Mouse (Mus musculus) CH12.LX (cell line): ENCODE results near the gene H2-Q10. TPM values are rescaled to one million over a fixed set of nuclear protein-coding genes. Genes with fewer than 3 reads are reported as not detected.

ENCODE experiments used
- DNase-seq: peaks from one replicate; pipeline ENCODE4 v3.0.0-alpha.2; 2013; ENCODE audit errors: extremely low read depth
- H3K27ac ChIP-seq: 2 replicates; pipeline ENCODE4 v1.5.1; 2012; ENCODE audit warnings: low read depth, mild to moderate bottlenecking, control low read depth, moderate library complexity; ENCODE audit not compliant: insufficient read depth
- H3K27me3 ChIP-seq: replicated peaks from 2 replicates; pipeline ENCODE3; 2012; ENCODE audit warnings: inconsistent platforms
- H3K36me3 ChIP-seq, 2 experiments: replicated peaks in 1 of 2; 2 replicates each; pipeline versions ENCODE3 to v1.6.1; 2012; ENCODE audit warnings: inconsistent platforms in 1 of 2, low read length in 1 of 2, mild to moderate bottlenecking in 1 of 2, mixed read lengths in 1 of 2, moderate library complexity in 1 of 2; ENCODE audit not compliant: control insufficient read depth in 1 of 2, insufficient read depth in 1 of 2
- H3K4me1 ChIP-seq, 2 experiments: 2 replicates each; pipeline ENCODE4 v1.6.1; 2012; ENCODE audit warnings: inconsistent platforms in 1 of 2, moderate library complexity in 1 of 2; ENCODE audit not compliant: insufficient read depth in 2 of 2, control insufficient read depth in 1 of 2
- H3K4me2 ChIP-seq: 2 replicates; pipeline ENCODE4 v1.6.1; 2012; ENCODE audit warnings: low read depth, mild to moderate bottlenecking, control low read depth; ENCODE audit not compliant: poor library complexity, insufficient read depth, severe bottlenecking
- H3K4me3 ChIP-seq, 3 experiments: fragments of 150-350 bp in 1 of 3; sonication (generic) in 1 of 3; replicated peaks in 1 of 3; 2 replicates each; pipeline versions ENCODE3 to v1.5.1; 2011 to 2012; ENCODE audit warnings: low read depth in 2 of 3, low read length in 2 of 3, mild to moderate bottlenecking in 2 of 3, moderate library complexity in 2 of 3, control low read depth in 1 of 3, improper control_type of control experiment in 1 of 3, inconsistent platforms in 1 of 3, mixed read lengths in 1 of 3; ENCODE audit not compliant: poor library complexity in 1 of 3
- H3K79me2 ChIP-seq: replicated peaks from 2 replicates; pipeline ENCODE4 v1.6.1; 2012; ENCODE audit warnings: mild to moderate bottlenecking, moderate library complexity; ENCODE audit not compliant: control insufficient read depth, poor library complexity, insufficient read depth, severe bottlenecking; ENCODE audit errors: extremely low read depth
- H3K9ac ChIP-seq: 2 replicates; pipeline ENCODE4 v1.6.1; 2012; ENCODE audit warnings: low read depth, mild to moderate bottlenecking, control low read depth, moderate library complexity; ENCODE audit not compliant: insufficient read depth
- H3K9me3 ChIP-seq: replicated peaks from 2 replicates; pipeline ENCODE3; 2012; ENCODE audit warnings: low read length, inconsistent platforms, mixed read lengths
- BHLHE40 ChIP-seq: IDR thresholded peaks from 2 replicates; pipeline ENCODE4 v1.6.1; 2011; ENCODE audit warnings: mild to moderate bottlenecking, low read depth, low read length, improper control_type of control experiment
- CHD1 ChIP-seq: IDR thresholded peaks from 2 replicates; pipeline ENCODE4 v1.6.1; 2012; ENCODE audit warnings: low read depth, low read length, improper control_type of control experiment, inconsistent platforms
- CTCF ChIP-seq, 2 experiments: IDR thresholded peaks in 1 of 2; conservative IDR thresholded peaks in 1 of 2; 2 replicates each; pipeline ENCODE4 v1.5.1; 2011 to 2012; ENCODE audit warnings: low read depth in 2 of 2, low read length in 2 of 2, improper control_type of control experiment in 1 of 2, inconsistent platforms in 1 of 2, mild to moderate bottlenecking in 1 of 2, moderate library complexity in 1 of 2
- E2F4 ChIP-seq: IDR thresholded peaks from 2 replicates; pipeline ENCODE4 v1.6.1; 2011; ENCODE audit warnings: low read depth, low read length, improper control_type of control experiment; ENCODE audit not compliant: insufficient replicate concordance
- ETS1 ChIP-seq: conservative IDR thresholded peaks from 2 replicates; pipeline ENCODE4 v1.6.1; 2012; ENCODE audit warnings: low read depth, mild to moderate bottlenecking, inconsistent platforms, low read length, improper control_type of control experiment, moderate library complexity
- JUND ChIP-seq: conservative IDR thresholded peaks from 2 replicates; pipeline ENCODE4 v1.6.1; 2011; ENCODE audit warnings: low read depth, low read length, improper control_type of control experiment
- MAZ ChIP-seq: IDR thresholded peaks from 2 replicates; pipeline ENCODE4 v1.6.1; 2012; ENCODE audit warnings: low read depth, mild to moderate bottlenecking, inconsistent platforms, low read length, improper control_type of control experiment, moderate library complexity
- PAX5 ChIP-seq: IDR thresholded peaks from 2 replicates; pipeline ENCODE4 v1.6.1; 2012; ENCODE audit warnings: low read length, inconsistent platforms, mixed read lengths
- POLR2AphosphoS2 ChIP-seq: IDR thresholded peaks from 2 replicates; pipeline ENCODE4 v1.6.1; 2011; ENCODE audit warnings: low read depth, low read length, improper control_type of control experiment
- RAD21 ChIP-seq: IDR thresholded peaks from 2 replicates; pipeline ENCODE4 v1.6.1; 2011; ENCODE audit warnings: low read depth, mild to moderate bottlenecking, low read length, improper control_type of control experiment, moderate library complexity
- SMC3 ChIP-seq: IDR thresholded peaks from 2 replicates; pipeline ENCODE4 v1.6.1; 2011; ENCODE audit warnings: low read depth, low read length, improper control_type of control experiment
- TBP ChIP-seq: conservative IDR thresholded peaks from 2 replicates; pipeline ENCODE4 v1.6.1; 2011; ENCODE audit warnings: low read depth, low read length, improper control_type of control experiment
- USF1 ChIP-seq: IDR thresholded peaks from 2 replicates; pipeline ENCODE4 v1.6.1; 2014; ENCODE audit warnings: low read depth, mild to moderate bottlenecking, inconsistent platforms, low read length, improper control_type of control experiment
- USF2 ChIP-seq: conservative IDR thresholded peaks from 2 replicates; pipeline ENCODE4 v1.6.1; 2011; ENCODE audit warnings: low read depth, low read length, improper control_type of control experiment
- ZC3H11A ChIP-seq: IDR thresholded peaks from 2 replicates; pipeline ENCODE4 v1.6.1; 2012; ENCODE audit warnings: low read depth, mild to moderate bottlenecking, inconsistent platforms, low read length, improper control_type of control experiment
- ZKSCAN1 ChIP-seq: IDR thresholded peaks from 2 replicates; pipeline ENCODE4 v1.6.1; 2012; ENCODE audit warnings: low read depth, inconsistent platforms, low read length, improper control_type of control experiment, borderline replicate concordance
- dilution Hi-C: fragments of 300-500 bp; cut with MboI; formaldehyde crosslinking; loops from 2 replicates; pipeline ENCODE4 v1.14.3; 2020; ENCODE audit warnings: low sequenced_read_pairs; ENCODE audit not compliant: extremely low pct_unique_long_range_greater_than_20kb, extremely low pct_ligation_motif_present
- in situ Hi-C: fragments of 300-500 bp; cut with MboI; formaldehyde crosslinking; loops from 3 replicates; pipeline ENCODE4 v1.14.3; 2019; ENCODE audit warnings: low sequenced_read_pairs, low pct_ligation_motif_present, low pct_unique_long_range_greater_than_20kb, mixed read lengths
- polyA plus RNA-seq: library from polyadenylated mRNA; unstranded; fragments of >175 nt; gene quantifications from 2 replicates; pipeline ENCODE4 v1.2.1, GENCODE M21; 2012; ENCODE audit warnings: low read depth; ENCODE audit not compliant: insufficient read length
- total RNA-seq, 2 experiments: library from RNA; depleted of rRNA; stranded (reverse); fragments of 300-350 nt in 1 of 2; fragments of >200 nt in 1 of 2; gene quantifications; 2 replicates each; pipeline ENCODE4 v1.2.3; 2012 to 2014

Gene H2-Q10
- total and polyA plus RNA-seq, 3 experiments = 0.62 to 60.0 (median 2.4) TPM

DNA sequence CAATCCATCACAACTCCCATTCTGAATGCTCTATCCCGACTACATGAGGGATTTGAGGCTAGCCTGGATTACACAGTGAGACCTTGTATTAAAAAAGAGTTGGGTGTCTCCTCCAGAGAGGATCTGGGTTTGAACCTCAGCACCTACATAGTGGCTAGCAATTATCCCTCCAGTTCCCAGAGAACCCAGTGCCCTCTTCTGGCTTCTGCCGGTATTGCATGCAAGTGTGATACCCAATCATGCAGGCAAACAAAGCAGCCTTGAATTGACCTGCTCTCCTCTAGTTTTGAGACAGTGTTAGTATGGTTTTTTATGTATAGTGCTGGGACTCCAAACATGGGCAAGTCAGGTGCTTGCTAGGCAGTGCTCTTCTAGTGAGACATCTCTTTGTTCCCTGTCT is 44.0 kb downstream of the H2-Q10 start:
- in situ Hi-C loops = no loop called here
- H3K36me3 ChIP-seq = peaks cover 9 to 38% of the 10 kb centered on the region in 2 experiments

DNA sequence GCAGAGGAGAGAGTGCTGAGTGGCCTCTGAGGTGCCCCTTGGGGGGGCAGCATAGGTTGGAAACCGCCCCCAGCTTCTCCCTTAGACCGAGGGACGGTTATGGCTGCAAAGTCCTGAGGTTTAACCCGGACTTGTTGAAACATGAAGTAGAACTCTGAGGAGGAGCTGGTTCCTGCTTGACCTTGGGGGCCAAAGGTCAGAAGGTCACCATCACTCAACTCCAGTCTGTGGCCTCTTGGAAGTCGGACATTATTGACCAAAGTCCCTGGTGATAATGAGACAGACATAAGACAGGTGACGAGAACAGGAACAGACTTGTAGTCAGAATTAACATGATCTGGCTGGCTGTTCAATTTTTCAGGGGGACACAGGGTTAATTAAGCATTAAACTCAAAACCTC is 44.9 kb downstream of the H2-Q10 start:
- DNase-seq = no peak
- peak overlapping the region; percentile 71; the same call in 1 of the 2 replicates for H3K9ac ChIP-seq
- H3K4me3 ChIP-seq = no peak overlapping the region
- H3K4me1 ChIP-seq = peaks cover 7 to 40% of the 10 kb centered on the region in 2 experiments; a peak in 3 of 4 replicates
- H3K9me3 ChIP-seq = no peaks in the 10 kb centered on the region
- peaks cover 5% of the 10 kb centered on the region; the same call in 1 of the 2 replicates for H3K79me2 ChIP-seq
- in situ Hi-C loops (loop anchor here (5.0 kb wide), 1 partner anchor 38 kb away; the partner anchor contains the start of gene Cdsn), dilution Hi-C loops (no loop called here)
- no peaks in the 10 kb centered on the region for H3K27me3 ChIP-seq
- peaks cover 9 to 40% of the 10 kb centered on the region in 2 experiments for H3K36me3 ChIP-seq
- H3K4me2 ChIP-seq = peak overlapping the region; percentile 77
- H3K27ac ChIP-seq = no peak overlapping the region
- TF ChIP-seq TBP (no peak), USF1 (no peak), CTCF (conservative IDR thresholded peaks at IDR 0.05 in 1 of 2, IDR thresholded peaks at IDR 0.05 in 1 of 2; ENCODE audit: low read depth in 2 of 2, low read length in 2 of 2) (no peak), E2F4 (no peak), ETS1 (no peak), ZKSCAN1 (no peak), JUND (no peak), PAX5 (no peak), BHLHE40 (no peak), USF2 (no peak), CHD1 (no peak), MAZ (no peak)
- TF ChIP-seq, all 38 proteins: peak for 0

More for the DNA sequence above, 44.0 kb downstream of the H2-Q10 start:
- dilution Hi-C loops = no loop called here
- TF ChIP-seq POLR2AphosphoS2 (no peak), RAD21 (peak; percentile 30), SMC3 (peak; percentile 48), CTCF (conservative IDR thresholded peaks at IDR 0.05 in 1 of 2, IDR thresholded peaks at IDR 0.05 in 1 of 2; ENCODE audit: low read depth in 2 of 2, low read length in 2 of 2) (peak; percentile 70 to 88), ZC3H11A (no peak)
- Histone ChIP-seq H3K4me3 (no peak overlapping the region), H3K27ac (no peak overlapping the region), H3K9me3 (no peaks in the 10 kb centered on the region), H3K4me2 (no peak overlapping the region), H3K27me3 (no peaks in the 10 kb centered on the region), H3K9ac (no peak overlapping the region), H3K79me2 (peaks cover 5% of the 10 kb centered on the region; the same call in 1 of the 2 replicates), H3K4me1 (peaks cover 7 to 45% of the 10 kb centered on the region in 2 experiments; a peak in 3 of 4 replicates)
- DNase-seq = peak; percentile 74
